ENCODE assay signal across 25 mouse cellular contexts in the genomic region with DNA sequence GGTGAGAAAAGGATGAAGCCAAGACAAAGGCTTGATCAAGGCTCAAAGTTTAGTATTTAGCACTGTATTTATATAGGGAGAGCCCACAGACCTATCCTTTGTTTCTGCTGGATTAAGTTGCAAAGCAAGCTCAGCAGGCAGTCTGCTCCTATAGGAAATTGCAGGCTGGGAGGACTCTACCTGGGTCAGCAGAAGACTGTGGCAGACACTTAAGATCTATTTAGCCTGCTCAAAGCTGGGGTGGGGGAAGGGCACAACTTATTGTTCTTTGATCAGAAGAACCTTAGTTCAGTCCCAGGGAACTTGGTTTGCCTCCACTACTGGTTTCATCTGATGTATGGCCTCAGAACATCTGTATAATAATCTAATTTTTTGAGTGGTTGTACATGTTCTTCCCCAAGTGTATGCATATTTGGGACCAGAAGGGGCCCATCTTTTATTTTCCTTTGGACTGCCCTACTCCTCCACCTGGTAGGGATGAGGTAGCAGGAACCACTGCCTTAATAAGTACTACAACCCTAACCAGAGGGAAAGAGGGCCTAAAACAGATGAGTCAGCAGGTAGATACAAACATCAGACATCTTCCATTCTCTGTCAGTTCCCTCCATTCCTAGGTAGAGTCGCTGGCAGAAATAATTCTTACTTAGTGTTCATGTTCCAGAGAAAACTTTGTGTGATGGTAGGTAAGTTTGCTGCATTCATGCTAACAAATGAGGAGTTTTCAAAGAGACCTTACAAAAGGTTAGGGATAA.
"Had no signal": no experiment of that assay in that cellular context is flagged by ENCODE, and none has a peak within 500 bp of the region (broad histone marks: within the 10 kb centered on the region; RNA-seq: fewer than 3 reads in every experiment).

No protein-coding gene starts in this region.

- H3K4me3 ChIP-seq: gastrocnemius, adult 2 months; heart, embryonic 10.5 days; heart, embryonic 12.5 days; hindbrain, embryonic 10.5 days; hindbrain, embryonic 12.5 days; intestine, embryonic 15.5 days; kidney, embryonic 15.5 days; limb, embryonic 13.5 days; limb, embryonic 15.5 days; liver, embryonic 12.5 days had no signal

- DNase-seq: gastrocnemius, adult 2 months; gastrocnemius, postnatal 10 days; gastrocnemius, postnatal 25 days; heart, adult 18-20 months; heart, postnatal 10 days; heart, postnatal 4 days; kidney, adult 18-20 months; kidney, adult 8-10 months; kidney, postnatal 14 days; kidney, postnatal 36 days; layer of hippocampus, adult 9-11 months; layer of hippocampus, postnatal 36 days; left cerebral cortex, postnatal 4 days had no signal

- H3K36me3 ChIP-seq: heart, embryonic 10.5 days; heart, embryonic 12.5 days; hindbrain, embryonic 10.5 days; hindbrain, embryonic 12.5 days; intestine, embryonic 15.5 days; kidney, embryonic 15.5 days; limb, embryonic 13.5 days; limb, embryonic 15.5 days; liver, embryonic 12.5 days had no signal

- H3K27me3 ChIP-seq: heart, embryonic 12.5 days; hindbrain, embryonic 12.5 days; intestine, embryonic 15.5 days; kidney, embryonic 15.5 days; limb, embryonic 13.5 days; limb, embryonic 15.5 days; liver, embryonic 12.5 days had no signal

- H3K27ac ChIP-seq: gastrocnemius, adult 2 months; heart, embryonic 10.5 days; hindbrain, embryonic 10.5 days; hindbrain, embryonic 12.5 days; hindbrain, embryonic 14.5 days; intestine, embryonic 15.5 days; kidney, embryonic 15.5 days; kidney, postnatal 0 days; limb, embryonic 13.5 days; limb, embryonic 15.5 days; liver, embryonic 12.5 days; liver, embryonic 14.5 days had no signal

- H3K9me3 ChIP-seq: heart, embryonic 10.5 days; intestine, embryonic 15.5 days; kidney, embryonic 15.5 days; limb, embryonic 15.5 days; liver, embryonic 12.5 days had no signal

- H3K9ac ChIP-seq: heart, embryonic 12.5 days; hindbrain, embryonic 12.5 days; hindbrain, embryonic 14.5 days; intestine, embryonic 15.5 days; kidney, embryonic 15.5 days; limb, embryonic 13.5 days; limb, embryonic 15.5 days; liver, embryonic 12.5 days; liver, embryonic 14.5 days had no signal

- H3K4me1 ChIP-seq: heart, embryonic 10.5 days; heart, embryonic 12.5 days; hindbrain, embryonic 12.5 days; intestine, embryonic 15.5 days; kidney, embryonic 15.5 days; limb, embryonic 13.5 days; limb, embryonic 15.5 days; liver, embryonic 12.5 days had no signal
